Mouse (Mus musculus) lung, adult 2 months (tissue): ENCODE measurements at regions not wholly inside any gene's neighbourhood (a gene's known extent, or its start where the extent isn't known, plus 50 kb on each side); places are given as distances from the start of the nearest gene placed in this dataset.

ENCODE experiments used
- CTCF ChIP-seq: fragments of 200-500 bp; IDR thresholded peaks from 2 replicates; pipeline ENCODE4 v1.5.1; 2011; ENCODE audit warnings: mild to moderate bottlenecking, low read length, control low read depth; ENCODE audit not compliant: insufficient read depth
- POLR2A ChIP-seq: fragments of 200-500 bp; IDR thresholded peaks from 2 replicates; pipeline ENCODE4 v1.6.1; 2011; ENCODE audit warnings: low read depth, mild to moderate bottlenecking, control low read depth, low read length, borderline replicate concordance; ENCODE audit errors: extremely low read depth

DNA sequence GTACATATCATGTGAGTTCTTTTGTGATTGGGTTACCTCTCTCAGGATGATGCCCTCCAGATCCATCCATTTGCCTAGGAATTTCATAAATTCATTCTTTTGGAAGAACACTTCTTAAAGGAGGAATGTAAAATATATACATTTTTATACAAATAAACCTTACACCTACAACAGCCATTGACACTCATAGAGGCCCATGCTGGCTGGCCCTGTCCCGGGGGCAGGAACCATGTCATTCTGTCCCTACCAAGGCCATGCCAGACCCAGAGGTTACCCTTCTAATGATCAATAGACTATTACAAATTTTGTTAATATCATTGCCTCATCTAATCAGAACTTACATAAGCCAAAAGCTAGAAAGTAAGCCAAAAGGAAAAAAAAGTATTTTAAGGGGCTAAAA lies 49.9 kb upstream of the Boc start:
- TF ChIP-seq CTCF (no peak), POLR2A (no peak)
